Mouse (Mus musculus) kidney, embryonic 16.5 days (tissue): ENCODE measurements around the gene Neurl2. TPM values are rescaled to one million over a fixed set of nuclear protein-coding genes. Genes with fewer than 3 reads are reported as not detected.

Experiments used
- ATAC-seq: fragments of 200-750 bp; cut with Nextera tagmentation; 2 replicates; pipeline ENCODE4 v1.8.0; 2017; ENCODE audit warnings: moderate TSS enrichment; ENCODE audit not compliant: low FRiP score, low TSS enrichment
- H3K27ac ChIP-seq: fragments of 300-500 bp; sonication (generic); 2 replicates; pipeline ENCODE4 v1.5.1; 2014; ENCODE audit warnings: low read length
- H3K27me3 ChIP-seq: fragments of 300-500 bp; sonication (generic); 2 replicates; pipeline ENCODE4 v1.6.1; 2014; ENCODE audit warnings: low read length, control low read depth, mixed read lengths; ENCODE audit not compliant: insufficient read depth
- H3K36me3 ChIP-seq: fragments of 300-500 bp; sonication (generic); 2 replicates; pipeline ENCODE4 v1.6.1; 2014; ENCODE audit warnings: low read length, control low read depth, mixed read lengths; ENCODE audit not compliant: insufficient read depth
- H3K4me1 ChIP-seq: fragments of 300-500 bp; sonication (generic); 2 replicates; pipeline ENCODE4 v1.6.1; 2014; ENCODE audit warnings: low read length, control low read depth, mixed read lengths; ENCODE audit not compliant: insufficient read depth
- H3K4me2 ChIP-seq: fragments of 300-500 bp; sonication (generic); replicated peaks from 2 replicates; pipeline ENCODE4 v1.6.1; 2014; ENCODE audit warnings: low read depth, low read length
- H3K4me3 ChIP-seq: fragments of 300-500 bp; sonication (generic); 2 replicates; pipeline ENCODE4 v1.5.1; 2014; ENCODE audit warnings: mild to moderate bottlenecking, low read length
- H3K9ac ChIP-seq: fragments of 300-500 bp; sonication (generic); replicated peaks from 2 replicates; pipeline ENCODE4 v1.6.1; 2014; ENCODE audit warnings: low read length
- H3K9me3 ChIP-seq: fragments of 300-500 bp; sonication (generic); 2 replicates; pipeline ENCODE4 v1.6.1; 2016; ENCODE audit warnings: low read length, control low read depth
- WGBS: fragments of 180-500 bp; shearing (Covaris S2); extraction: QIAGEN DNeasy Blood & Tissue Kit; methylation state at CpG from one replicate; pipeline ENCODE4 v1.1.7; 2014; 5-methylcytosine and 5-hydroxymethylcytosine counted together
- polyA plus RNA-seq: library from polyadenylated mRNA; unstranded; fragments of >200 nt; fragmentation: Nextera tagmentation; extraction: Ambion mirVana; gene quantifications from 2 replicates; pipeline ENCODE4 v1.2.1, GENCODE M21; 2015

Gene Neurl2
- polyA plus RNA-seq, 1 experiment from 2014 or later: 8.8 TPM

- 90% methylated on average over 18 of the region's 18 CpGs for WGBS
- Histone ChIP-seq H3K27me3 (no peaks in the 10 kb centered on the region), H3K27ac (no peak overlapping the region), H3K4me3 (no peak overlapping the region), H3K9me3 (no peaks in the 10 kb centered on the region), H3K4me1 (peaks cover 10% of the 10 kb centered on the region), H3K36me3 (peaks cover 38% of the 10 kb centered on the region), H3K9ac (no peak overlapping the region), H3K4me2 (no peak overlapping the region)
- no peak for ATAC-seq
Measured at GRCm38 (mm10) chr2:164791841-164792261, 41.4 kb downstream of the Neurl2 start.

GRCm38 (mm10) chr2:164790451-164790850 is 42.8 kb downstream of the Neurl2 start:
- Histone ChIP-seq H3K9me3 (no peaks in the 10 kb centered on the region), H3K27me3 (no peaks in the 10 kb centered on the region), H3K4me1 (peaks cover 15% of the 10 kb centered on the region), H3K4me3 (no peak overlapping the region), H3K4me2 (no peak overlapping the region), H3K36me3 (peaks cover 36% of the 10 kb centered on the region), H3K27ac (no peak overlapping the region), H3K9ac (no peak overlapping the region)
- WGBS: 79% methylated on average over 4 of the region's 4 CpGs
- no peak for ATAC-seq

- no peak for ATAC-seq
- Histone ChIP-seq H3K27me3 (no peaks in the 10 kb centered on the region), H3K27ac (no peak overlapping the region), H3K9ac (no peak overlapping the region), H3K4me3 (no peak overlapping the region), H3K36me3 (peaks cover 25% of the 10 kb centered on the region), H3K4me1 (peaks cover 25% of the 10 kb centered on the region), H3K4me2 (no peak overlapping the region), H3K9me3 (no peaks in the 10 kb centered on the region)
- WGBS: 55% methylated on average over 4 of the region's 4 CpGs
Measured at GRCm38 (mm10) chr2:164788411-164788810, 44.8 kb downstream of the Neurl2 start.

GRCm38 (mm10) chr2:164787779-164788178 is 45.5 kb downstream of the Neurl2 start:
- Histone ChIP-seq H3K36me3 (peaks cover 20% of the 10 kb centered on the region), H3K4me3 (no peak overlapping the region), H3K9ac (0 out of 2 replicates have a peak overlapping the region, but pooled peaks have one; percentile 6), H3K4me1 (peaks cover 25% of the 10 kb centered on the region), H3K9me3 (no peaks in the 10 kb centered on the region), H3K27me3 (no peaks in the 10 kb centered on the region), H3K27ac (no peak overlapping the region), H3K4me2 (no peak overlapping the region)
- ATAC-seq: no peak
- WGBS: 69% methylated on average over 10 of the region's 10 CpGs

- Histone ChIP-seq H3K27ac (no peak overlapping the region), H3K4me2 (peak overlapping the region; percentile 88), H3K27me3 (no peaks in the 10 kb centered on the region), H3K36me3 (peaks cover 12% of the 10 kb centered on the region; the same call in 1 of the 2 replicates), H3K4me1 (peaks cover 25% of the 10 kb centered on the region), H3K4me3 (peak overlapping the region; percentile 69), H3K9me3 (no peaks in the 10 kb centered on the region), H3K9ac (peak overlapping the region; percentile 85)
- no peak for ATAC-seq
- 85% methylated on average over 3 of the region's 3 CpGs for WGBS
Measured at GRCm38 (mm10) chr2:164787032-164787431, 46.2 kb downstream of the Neurl2 start.

GRCm38 (mm10) chr2:164786388-164786885 is 46.8 kb downstream of the Neurl2 start:
- H3K36me3 ChIP-seq: peaks cover 6% of the 10 kb centered on the region; the same call in 1 of the 2 replicates
- WGBS: 7% methylated on average over 15 of the region's 15 CpGs
- H3K27me3 ChIP-seq: no peaks in the 10 kb centered on the region
- H3K4me2 ChIP-seq: peak overlapping the region; percentile 88
- peak overlapping the region; percentile 91; the same call in 1 of the 2 replicates for H3K27ac ChIP-seq
- no peaks in the 10 kb centered on the region for H3K9me3 ChIP-seq
- no peak; the same call in none of the 2 replicates for ATAC-seq
- peak overlapping the region; percentile 69 for H3K4me3 ChIP-seq
- H3K4me1 ChIP-seq: peaks cover 25% of the 10 kb centered on the region
- H3K9ac ChIP-seq: peak overlapping the region; percentile 85

DNA sequence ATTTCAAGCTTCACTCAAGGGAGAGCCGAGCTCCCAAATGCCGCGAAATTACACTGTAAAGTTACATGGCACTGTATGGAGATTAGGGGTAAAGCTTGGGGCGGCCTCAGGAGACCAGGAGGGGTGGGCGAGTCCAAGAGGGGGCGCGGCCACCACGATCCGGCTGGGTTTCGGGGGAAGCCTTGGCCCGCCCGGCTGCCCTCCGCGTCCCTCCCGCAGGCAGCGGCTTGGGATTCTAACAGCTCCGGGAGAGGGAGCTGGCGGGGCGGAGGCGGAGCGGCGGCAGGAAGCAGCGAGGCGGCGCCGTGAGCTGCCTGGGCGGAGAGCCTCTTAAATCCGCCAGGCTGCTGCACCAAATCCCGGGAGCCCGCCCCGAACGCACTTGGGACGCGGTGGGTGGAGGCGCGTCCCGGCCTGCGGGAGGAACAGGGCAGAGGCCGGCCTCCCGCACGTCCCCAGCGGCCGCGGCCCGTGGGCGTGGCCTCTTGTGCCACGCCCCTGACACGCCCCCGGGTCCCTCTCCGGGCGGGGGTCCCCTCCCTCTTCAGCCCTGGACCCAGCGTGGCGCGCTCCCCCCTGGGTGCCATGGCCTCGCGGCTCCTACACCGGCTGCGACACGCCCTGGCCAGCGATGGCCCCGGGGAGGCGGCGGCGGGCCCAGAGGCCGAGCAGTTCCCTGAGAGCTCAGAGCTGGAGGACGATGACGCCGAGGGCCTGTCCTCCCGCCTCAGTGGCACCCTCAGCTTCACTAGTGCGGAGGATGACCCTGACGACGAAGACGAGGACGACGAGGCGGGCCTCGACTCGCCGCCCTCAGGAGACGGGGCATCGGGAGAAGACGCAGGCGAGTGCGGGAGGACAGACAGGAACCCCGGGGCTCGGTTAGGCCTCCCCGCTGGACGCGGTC is 47.5 kb downstream of the Neurl2 start, which contains the start of gene Snx21:
Gene Snx21, plus strand, starts transcription at position 343 of the 907 bp plus-strand sequence.
- peak within 1 kb of the TSS; percentile 91 for H3K27ac ChIP-seq
- peaks cover 3% of the 10 kb centered on the region; the same call in 1 of the 2 replicates for H3K36me3 ChIP-seq
- H3K4me2 ChIP-seq: peak within 1 kb of the TSS; percentile 88
- peak within 1 kb of the TSS; percentile 69 for H3K4me3 ChIP-seq
- H3K9me3 ChIP-seq: no peaks in the 10 kb centered on the region
- peak within 1 kb of the TSS; percentile 85 for H3K9ac ChIP-seq
- H3K27me3 ChIP-seq: no peaks in the 10 kb centered on the region
- H3K4me1 ChIP-seq: peaks cover 25% of the 10 kb centered on the region
- WGBS: under 1% methylated on average over 80 of the region's 89 CpGs
- peak; percentile 94 for ATAC-seq

- Histone ChIP-seq H3K9ac (peak overlapping the region; percentile 85), H3K36me3 (peaks cover 3% of the 10 kb centered on the region; the same call in 1 of the 2 replicates), H3K27ac (peak overlapping the region; percentile 91), H3K9me3 (no peaks in the 10 kb centered on the region), H3K4me1 (peaks cover 25% of the 10 kb centered on the region), H3K27me3 (no peaks in the 10 kb centered on the region), H3K4me3 (peak overlapping the region; percentile 69), H3K4me2 (peak overlapping the region; percentile 88)
- 3% methylated on average over 7 of the region's 7 CpGs for WGBS
- ATAC-seq: no peak
Measured at GRCm38 (mm10) chr2:164784869-164785420, 48.3 kb downstream of the Neurl2 start.

DNA sequence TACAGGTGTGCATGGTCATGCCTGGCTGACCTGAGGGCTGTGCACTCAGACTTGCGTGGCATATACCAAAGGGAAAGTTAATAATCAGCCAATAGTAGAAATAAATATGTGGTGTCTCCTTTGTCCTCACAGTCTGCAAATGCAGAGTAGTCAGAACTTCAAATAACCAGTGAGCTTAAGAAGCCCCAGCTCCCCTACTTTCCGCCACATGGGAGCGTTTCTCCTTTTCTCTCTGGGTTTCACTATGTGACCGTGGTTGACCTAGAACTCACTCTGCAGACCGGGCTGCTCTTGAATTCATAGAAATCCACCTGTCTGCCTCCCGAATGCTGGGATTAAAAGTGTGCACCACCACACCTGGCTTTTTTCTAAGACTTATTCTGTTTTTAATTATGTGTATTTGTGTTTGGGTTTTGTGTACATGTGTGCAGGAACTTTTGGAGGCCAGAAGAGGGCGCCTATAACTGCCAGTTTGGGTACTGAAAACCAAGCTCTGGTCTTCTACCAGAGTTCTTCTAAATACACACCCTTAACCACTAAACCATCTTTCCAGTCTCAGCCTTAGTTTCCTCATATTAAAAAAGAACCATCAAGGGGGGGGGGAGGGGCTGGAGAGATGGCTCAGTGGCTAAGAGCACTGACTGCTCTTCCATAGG is 49.2 kb downstream of the Neurl2 start:
- 66% methylated on average over 7 of the region's 7 CpGs for WGBS

More for the DNA sequence above, 49.2 kb downstream of the Neurl2 start:
- no peak overlapping the region for H3K4me3 ChIP-seq
- no peaks in the 10 kb centered on the region for H3K9me3 ChIP-seq
- peaks cover 25% of the 10 kb centered on the region for H3K4me1 ChIP-seq
- no peak for ATAC-seq
- no peak overlapping the region for H3K27ac ChIP-seq
- H3K9ac ChIP-seq: no peak overlapping the region
- H3K4me2 ChIP-seq: no peak overlapping the region
- H3K27me3 ChIP-seq: no peaks in the 10 kb centered on the region
- H3K36me3 ChIP-seq: peaks cover 1% of the 10 kb centered on the region; the same call in 1 of the 2 replicates
